Mouse (Mus musculus) G1E (cell line): ENCODE results near the gene Rnf5.

ENCODE experiments used
- CTCF ChIP-seq: IDR thresholded peaks from 2 replicates; pipeline ENCODE4 v1.5.1; 2012; ENCODE audit warnings: low read depth, low read length, inconsistent platforms, mixed read lengths
- GATA1 ChIP-seq: IDR thresholded peaks from 2 replicates; pipeline ENCODE4 v1.6.1; 2012; ENCODE audit warnings: borderline replicate concordance, low read length, inconsistent platforms, mixed read lengths
- GATA2 ChIP-seq: IDR thresholded peaks from 2 replicates; pipeline ENCODE4 v1.6.1; 2012; ENCODE audit warnings: low read depth, low read length, inconsistent platforms, borderline replicate concordance
- POLR2AphosphoS5 ChIP-seq: IDR thresholded peaks from 2 replicates; pipeline ENCODE4 v1.6.1; 2012; ENCODE audit warnings: low read depth, low read length, inconsistent platforms; ENCODE audit not compliant: insufficient replicate concordance
- TAL1 ChIP-seq: conservative IDR thresholded peaks from 2 replicates; pipeline ENCODE4 v1.6.1; 2012; ENCODE audit warnings: low read depth, low read length, inconsistent platforms, mixed read lengths

DNA sequence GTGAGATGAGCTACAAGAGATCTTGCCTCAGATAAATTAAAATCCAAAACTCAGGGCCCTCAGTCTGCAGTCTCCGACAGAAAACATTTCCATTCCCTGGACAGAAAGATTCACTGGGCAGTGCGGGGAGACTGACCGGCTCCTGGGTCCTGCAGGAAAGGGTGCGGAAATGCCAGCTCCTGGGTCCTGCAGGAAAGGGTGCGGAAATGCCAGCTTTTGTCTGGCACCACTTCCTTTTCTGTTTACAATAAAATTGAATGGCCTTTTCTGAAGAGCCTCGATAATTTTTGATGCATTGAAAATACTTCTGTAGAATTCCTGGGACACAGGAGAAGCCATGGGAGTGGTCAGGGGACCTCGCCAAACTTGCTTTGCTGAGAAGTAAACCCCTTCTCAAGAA lies 44.4 kb downstream of the Rnf5 start:
- TF ChIP-seq CTCF = no peak
- TF ChIP-seq GATA1 = no peak
- no peak for TF ChIP-seq TAL1
- no peak for TF ChIP-seq GATA2
- no peak for TF ChIP-seq POLR2AphosphoS5
